Mouse (Mus musculus) cerebellum, postnatal 36 days (tissue): ENCODE data around the gene Tgfbr2.

Experiments used
- DNase-seq, 2 experiments: peaks; one replicate each; pipeline ENCODE4 v3.0.0; 2021 to 2022; ENCODE audit warnings: mixed read lengths in 2 of 2

Tgfbr2 gene

DNA sequence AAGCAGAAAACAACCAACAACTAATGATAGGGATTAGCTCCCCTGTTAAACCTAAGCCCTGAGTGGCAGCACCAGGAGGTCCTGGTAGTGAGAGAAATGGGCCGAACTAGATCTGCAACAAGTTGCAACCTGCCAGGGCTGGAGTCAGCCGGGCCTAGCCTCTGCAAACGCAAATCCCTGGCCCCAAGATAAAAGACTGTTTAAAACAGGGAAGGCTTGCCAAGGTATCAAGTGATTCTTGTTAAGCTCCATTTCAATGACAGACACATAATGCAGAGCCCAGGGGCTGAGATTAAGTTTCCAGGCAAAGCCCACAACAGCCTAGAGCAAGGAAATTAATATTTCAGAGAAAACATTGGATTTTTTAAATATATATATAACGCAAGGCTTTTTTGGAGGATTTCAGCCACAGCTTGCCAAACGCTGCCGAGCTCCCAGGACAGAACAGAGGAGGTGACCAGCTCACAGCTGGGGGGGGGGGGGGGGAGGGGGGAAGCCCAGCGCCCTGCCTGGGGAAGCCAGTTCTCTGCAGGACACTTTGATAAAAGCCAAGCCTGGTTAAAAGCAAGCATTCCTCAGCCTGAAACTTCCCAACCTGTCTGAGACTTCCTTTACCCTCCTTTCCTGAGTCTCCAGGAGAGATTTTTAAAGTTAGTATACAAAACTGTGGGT, 24.3 kb downstream of the Tgfbr2 start:
- DNase-seq: no peak

DNA sequence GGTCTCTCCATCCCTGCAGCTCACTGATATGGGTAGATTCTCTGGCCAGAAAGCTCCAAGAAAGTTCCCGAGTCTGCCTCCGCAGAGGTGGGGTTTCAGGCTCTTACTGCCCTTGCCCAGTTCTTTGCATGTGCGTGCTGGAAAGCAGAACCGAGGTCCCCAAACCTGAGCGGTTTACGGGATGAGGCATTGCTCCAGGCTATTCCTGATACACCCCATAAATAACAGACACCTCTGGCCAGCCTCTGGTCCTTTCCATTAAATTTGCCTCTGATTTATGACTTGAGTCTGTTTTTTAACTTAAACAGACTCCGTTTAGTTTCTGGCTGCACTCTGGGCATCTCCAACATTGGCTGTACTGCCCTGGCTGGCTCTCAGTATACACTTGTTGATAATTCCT, 26.4 kb downstream of the Tgfbr2 start:
- DNase-seq: no peak

DNA sequence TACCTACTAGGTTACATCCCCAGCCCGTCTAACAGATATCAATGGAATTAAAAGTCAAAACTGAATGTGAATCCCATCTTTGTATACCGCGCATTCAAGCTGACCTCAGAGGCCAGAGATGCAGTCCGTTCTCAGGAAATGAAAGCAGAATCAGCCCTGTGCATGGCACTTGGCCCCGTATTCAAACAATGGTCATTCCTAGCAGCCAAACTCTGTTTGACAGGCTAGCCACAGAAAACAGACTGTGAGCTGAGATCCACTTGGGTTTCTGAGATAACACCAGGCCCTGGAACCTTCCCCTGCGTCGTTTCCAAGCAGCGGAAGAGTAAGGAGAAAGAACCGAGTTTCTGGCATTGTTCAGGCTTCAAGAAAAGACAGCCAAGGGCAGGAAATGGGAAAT, 28.9 kb downstream of the Tgfbr2 start:
- DNase-seq: no peak

DNA sequence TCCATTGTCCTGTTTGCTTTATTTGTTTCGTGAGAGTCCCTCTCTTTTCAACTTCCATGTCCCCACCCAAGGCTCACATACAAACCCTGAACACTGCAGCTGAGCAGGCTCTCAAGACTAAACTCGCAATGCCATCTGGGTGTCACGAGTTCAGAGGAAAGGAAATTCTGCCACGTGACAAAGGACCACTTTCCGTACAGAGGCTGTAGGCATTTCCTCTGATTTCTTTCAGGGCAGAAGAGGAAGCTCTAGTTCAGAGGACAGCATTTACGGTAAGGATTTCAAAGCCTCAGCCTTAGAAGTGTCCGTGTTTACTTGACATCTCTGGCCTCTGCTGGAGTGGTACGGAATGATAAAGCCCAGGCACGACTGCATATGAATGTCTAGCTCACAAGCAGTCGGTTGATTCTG, 29.9 kb downstream of the Tgfbr2 start:
- no peak for DNase-seq

DNA sequence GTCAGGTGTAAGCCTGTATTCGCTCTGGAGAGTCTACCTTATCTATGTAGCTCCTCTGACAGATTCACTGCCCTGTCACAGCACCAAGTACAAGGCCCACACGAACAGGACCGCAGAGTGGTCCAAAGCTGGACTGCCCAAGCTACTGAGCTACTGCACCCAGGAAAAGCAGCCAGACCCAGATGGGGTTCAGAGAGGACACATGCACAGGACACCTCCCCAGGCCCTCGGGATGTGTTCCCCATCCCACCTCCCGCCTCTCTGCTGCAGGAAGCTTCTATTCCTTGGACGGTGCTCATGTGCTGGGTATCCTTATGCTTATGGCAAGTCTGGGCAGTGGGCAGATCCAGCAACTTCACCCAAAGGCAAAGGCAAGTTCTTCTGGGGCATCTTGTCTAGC, 34.7 kb downstream of the Tgfbr2 start:
- no peak for DNase-seq

DNA sequence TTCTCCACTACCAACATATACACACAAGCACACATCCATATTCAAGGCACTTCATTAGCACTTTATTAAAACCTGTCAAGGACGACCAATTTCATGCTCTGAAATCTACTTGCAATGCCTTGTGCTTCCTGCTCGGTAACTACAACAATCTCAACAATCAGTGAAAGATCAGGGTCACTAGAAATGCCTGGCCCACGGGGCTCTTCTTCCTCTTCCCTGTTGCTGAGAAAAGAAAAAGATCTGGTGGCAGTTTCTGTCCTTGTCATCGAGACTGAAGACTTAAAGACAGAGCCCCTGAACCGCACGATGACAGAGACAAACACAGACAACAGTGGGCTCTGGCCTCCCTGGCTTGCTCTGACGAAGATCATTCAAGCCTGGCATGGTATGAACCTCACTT, 35.6 kb downstream of the Tgfbr2 start:
- DNase-seq: no peak

DNA sequence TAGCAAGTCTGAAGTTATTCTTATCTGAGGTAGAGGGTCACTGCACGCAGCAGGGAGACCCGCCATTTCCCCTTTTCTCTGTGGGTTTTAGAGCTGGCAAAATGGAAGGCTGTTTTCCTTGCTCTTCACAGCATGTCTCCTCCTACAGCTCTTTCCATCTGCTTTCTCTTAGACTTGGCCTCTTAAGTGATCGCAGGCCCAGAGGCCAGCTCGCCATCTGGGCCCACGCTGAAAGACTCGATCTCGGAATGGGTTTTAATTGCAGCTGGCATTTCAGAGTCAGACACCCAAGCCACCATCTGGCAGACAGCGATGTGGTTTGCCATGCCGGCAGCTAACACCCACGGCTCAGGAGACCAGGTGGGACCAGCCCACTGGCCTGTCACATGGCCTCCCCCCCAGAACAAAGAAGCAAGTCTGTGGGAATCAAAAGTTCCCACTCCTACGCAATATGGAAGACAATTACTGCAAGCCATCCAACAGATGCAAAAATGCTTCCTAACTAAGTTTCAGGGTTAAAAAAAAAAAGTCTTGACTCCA, 36.5 kb downstream of the Tgfbr2 start:
- no peak for DNase-seq

DNA sequence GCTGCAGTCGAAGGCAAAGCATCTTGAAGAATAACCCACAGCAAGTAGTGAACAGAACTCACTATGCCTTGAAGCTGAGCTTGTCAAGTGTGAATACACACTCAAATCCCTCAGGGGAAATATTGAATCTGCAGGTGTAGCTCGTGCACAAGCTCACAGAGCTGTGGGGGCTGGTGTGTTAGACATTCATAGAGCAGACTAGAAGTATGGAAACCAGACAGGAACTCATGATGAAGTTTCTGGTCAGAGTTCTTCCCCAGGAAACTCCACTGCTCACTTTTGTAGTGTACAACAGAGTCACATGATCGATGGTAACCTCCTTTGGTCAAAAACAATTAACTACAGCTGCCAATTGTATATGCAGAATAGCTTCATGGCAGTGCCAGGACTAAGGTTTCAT, 37.5 kb downstream of the Tgfbr2 start:
- no peak for DNase-seq

DNA sequence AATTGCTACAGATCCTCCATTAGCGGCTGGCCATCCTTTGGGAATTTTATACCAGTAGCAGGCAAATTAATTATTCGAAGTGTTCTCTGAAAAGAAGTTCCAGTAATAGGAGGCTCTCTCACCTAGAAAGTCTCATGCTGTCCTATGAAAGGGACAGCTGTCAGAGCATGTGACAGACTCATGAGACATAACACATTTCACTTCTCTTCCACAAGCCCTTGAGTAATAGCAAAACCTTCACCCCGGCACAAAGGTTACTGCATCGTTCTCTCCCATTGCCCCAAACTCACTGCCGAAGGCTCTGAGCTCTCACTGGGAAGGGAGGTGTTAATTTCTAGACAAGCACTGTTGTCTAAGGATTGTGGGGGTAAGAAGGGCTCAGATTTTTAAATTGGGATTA, 38.3 kb downstream of the Tgfbr2 start:
- DNase-seq: no peak

DNA sequence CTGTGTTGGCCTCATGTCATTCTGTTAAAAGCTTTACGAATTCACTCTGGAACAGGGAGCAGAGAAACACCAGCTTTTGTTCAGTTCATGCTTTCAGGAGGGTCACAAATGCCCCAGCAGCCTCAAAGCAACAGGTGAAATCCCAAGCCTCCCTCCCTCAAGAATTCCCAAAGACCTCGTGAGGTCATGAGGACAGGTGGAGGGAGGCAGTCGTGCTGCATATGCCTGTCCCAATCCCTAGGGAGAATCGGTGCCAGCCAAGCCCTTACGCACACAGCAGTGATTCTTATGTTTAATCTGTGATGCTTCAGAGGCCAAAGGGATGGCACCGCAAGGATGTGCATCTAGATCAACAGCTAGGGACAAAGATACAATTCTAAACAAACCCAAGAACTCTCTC, 39.0 kb downstream of the Tgfbr2 start:
- no peak for DNase-seq

DNA sequence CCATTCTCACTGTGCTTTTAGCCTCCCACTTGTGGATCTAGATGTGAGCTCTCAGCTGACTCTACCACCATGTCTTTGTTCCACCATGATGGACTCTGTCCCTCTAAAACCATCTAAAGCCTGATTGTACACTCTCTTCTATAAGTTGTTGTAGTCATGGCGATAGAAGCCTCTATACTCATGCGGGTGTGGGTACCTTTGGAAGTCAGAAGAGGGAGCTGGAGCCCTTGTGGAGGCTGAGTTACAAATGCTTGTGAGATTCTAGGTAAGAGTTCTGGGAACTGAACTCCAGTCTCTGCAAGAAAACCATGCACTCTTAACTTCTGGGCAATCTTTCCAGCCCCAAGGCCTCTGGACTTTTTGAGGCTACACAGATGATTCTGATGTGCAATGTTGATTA, 40.7 kb downstream of the Tgfbr2 start:
- no peak for DNase-seq

DNA sequence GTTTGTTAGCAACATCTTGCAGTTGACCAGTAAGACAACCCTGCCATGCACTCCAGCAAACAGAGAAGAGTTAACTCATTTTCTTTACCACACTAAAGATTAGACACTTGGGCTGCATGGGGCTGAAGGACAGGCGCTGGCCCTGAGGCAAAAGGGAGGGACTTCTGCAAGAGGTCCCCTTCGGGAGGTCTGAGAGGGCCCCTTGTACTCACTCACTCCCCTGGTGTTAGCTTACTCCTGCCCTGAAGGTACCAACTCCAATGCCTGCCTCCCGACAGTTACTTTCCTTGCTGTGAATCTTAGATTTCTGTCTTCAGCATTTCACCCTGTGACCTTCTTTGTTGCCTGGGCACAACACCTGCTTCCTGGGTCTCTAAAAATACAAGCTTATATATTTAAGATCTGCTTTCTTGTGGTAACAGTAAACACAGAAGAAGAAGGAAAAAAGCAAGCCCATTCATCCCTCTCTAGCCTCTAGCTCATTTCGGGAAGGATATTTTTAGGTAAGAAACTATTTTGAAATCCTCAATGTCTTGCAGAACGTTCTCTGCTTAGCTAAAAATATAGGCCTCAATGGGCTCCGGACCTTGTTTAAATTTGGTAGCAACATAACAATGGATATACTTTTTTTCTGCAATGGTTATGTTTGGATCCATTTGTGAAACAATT, 41.7 kb downstream of the Tgfbr2 start:
- DNase-seq: no peak

DNA sequence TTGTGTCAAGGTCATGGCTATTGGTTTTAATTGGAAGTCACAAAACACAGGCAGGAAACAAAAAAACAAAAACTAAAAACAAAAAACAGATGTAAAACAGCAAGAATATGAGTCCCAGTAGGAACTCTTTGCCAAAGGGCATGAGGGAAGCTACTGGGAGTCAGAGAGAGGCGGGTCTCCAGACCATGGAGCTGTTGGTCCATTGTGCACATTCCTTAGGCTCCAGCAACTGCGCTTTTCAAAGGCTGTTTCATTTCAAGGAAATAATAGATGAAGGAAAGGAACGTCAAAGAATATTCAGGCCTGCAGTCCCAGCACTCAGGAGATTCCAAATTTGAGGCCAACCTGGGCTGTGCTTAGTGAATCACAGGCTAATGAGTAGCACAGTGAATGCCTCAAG, 46.3 kb downstream of the Tgfbr2 start:
- DNase-seq: no peak

DNA sequence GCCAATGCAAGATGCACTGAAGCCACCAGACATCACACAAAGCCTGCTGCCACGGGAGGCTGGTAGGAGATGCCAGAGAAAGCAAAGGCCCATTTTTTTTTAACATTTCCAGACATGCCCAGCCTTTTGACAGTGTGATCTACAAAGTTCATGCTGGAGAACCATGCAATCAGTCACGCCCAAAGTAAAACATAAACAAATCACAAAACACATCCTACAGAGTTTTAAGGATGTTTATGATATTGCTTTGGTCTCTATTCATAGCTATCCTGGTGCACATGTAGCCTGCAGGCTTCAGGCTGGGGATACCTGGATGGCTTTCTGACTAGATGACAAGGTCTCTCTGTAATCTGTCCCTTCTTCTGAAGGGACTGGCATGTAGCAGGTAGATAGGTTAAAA, 46.8 kb downstream of the Tgfbr2 start:
- DNase-seq: no peak

DNA sequence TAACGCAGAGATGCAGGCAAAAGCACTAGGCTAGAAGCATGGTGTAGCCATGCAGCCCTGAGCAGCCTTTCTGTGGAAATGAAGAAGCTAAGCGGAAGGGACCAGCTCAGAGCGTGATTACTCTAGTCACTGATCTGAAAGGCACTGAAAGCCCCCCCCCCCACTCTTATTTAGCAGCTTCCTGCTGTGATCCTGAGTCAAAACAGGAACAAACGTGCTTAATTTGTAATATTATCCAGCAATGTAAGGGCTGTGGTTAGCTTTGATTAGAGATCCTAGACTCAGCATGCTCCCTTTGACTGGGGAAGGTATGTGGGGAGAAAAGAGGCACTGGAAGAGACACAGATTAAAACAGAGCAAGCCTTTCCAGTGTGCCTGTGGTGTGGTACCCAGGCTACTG, 48.7 kb downstream of the Tgfbr2 start:
- DNase-seq: no peak

DNA sequence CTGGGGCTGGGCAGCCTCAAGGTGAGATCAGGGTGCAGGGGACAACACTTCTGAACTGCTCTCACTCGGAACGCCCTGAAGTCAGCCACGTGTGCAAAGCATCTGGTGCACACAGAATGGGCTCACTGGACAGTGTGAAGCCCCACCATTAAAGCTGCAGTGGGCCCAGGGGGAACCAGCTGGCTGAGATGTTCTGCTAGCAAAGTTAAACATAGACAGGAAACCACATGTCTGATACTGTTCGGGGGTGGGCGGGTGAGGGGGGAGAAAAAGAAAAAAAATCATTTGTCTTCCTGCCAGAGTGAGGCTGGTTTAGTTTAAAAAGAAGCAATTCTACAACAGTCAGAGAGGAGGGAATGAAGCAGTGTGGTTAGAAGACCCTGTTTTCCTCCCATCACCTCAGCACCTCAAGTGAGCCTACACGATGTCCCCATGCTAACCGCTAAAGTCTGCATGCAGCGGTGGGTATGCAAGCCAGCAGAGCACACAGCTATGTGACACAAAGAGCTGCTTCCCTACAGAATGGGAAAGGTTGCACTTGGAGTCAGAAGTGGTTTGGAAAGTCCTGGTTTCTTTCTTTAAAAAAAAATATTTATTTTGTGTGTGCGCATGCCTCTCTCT, 52.1 kb downstream of the Tgfbr2 start:
- DNase-seq: no peak

DNA sequence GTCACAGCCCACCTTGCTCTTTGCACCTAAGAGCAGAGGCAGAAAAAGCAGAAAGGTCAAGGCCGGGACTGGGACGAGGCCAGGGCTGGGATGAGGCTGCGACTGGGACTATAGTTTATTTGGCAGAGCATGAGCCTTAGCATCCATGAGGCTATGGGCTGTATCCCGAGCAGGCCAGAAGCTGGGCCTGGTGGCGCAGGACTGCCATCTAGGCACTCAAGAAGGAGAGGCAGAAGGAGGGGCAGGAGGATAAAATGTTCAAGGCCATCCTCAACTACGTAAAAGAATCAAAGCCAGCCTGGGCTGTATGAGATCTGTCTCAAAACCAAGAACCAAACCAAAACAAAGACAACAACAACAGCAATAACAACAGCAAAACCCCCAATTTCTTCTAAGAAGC, 52.6 kb downstream of the Tgfbr2 start:
- no peak for DNase-seq

DNA sequence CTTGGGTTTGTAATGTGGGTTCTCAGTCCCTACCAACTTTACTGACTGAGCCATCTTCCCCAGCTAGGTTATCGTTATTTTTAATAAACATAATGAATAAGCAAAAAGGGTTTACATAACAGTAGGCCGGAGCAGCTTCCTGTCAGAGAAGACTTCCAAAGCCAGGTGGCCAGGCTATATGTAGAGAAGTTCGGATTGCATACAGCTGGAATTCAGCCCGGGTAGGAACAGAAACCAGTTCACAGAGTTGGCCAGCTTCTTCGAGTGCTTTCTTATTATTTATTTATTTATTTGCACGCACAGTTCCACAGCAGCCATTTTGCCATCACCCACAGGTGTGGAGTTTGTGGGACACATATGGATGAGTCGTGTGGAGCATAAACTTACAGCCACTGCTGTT, 53.7 kb downstream of the Tgfbr2 start:
- DNase-seq: no peak

DNA sequence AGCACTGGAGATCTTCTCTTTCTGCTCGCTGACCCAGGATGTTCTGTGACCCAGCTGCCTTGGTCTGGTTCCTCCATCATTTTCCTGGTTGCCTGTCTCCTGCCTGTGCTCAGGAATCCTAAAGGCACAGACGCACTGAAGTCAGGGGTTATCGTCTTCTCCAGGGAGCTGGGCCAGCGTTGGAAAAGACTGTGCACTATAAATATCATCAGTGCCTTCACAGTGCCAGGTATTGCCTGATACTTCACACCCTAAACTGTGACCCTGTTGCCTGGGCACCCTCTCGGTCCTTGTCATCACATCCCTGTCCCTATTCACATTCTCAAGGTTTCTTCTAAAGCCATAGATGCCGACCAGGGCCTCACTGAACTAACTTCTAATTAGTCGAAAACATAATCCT, 55.2 kb downstream of the Tgfbr2 start:
- DNase-seq: no peak

DNA sequence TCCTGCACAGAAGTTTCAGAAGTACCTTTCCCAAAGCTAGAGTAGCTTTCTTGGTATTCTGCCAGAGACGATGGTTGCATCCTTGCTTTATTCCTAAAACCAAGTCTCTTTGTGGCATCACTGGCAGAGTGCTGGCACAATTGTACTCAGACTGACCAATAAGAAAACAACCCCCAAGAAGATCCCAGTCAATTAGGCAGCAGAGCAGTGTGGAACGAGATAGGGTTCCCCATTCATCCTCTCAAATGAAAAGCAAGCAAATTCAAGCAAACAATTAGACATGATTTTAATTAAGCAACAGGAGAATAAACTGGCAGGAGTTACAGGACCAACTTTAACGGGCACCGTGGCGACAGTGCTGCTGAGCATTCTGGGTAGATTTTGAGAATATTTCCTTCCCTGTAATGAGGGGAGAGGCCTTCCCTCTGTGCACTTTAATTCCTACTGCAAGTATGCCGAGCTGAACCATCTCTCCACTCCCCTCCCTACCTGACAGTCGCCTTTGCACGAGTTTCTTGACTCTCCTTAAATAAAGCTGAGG, 56.8 kb downstream of the Tgfbr2 start:
- no peak for DNase-seq

DNA sequence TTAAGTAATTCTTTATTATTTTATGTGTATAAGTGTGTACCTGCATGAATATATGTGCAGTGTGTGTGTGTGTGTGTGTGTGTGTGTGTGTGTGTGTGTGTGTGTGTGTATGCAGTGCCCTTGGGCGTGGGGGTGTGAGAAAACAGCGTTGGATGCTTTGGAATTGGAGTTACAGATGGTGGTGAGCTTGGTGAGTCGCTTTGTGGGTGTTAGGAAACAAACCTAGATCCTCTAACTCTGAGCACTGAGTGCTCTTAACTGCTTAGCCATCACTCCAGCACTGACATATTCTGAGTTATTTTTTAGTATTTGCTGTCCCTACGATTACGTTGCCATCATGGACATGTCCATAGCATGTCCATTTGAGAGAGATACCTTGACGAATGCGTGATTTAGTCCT, 59.3 kb downstream of the Tgfbr2 start:
- no peak for DNase-seq

DNA sequence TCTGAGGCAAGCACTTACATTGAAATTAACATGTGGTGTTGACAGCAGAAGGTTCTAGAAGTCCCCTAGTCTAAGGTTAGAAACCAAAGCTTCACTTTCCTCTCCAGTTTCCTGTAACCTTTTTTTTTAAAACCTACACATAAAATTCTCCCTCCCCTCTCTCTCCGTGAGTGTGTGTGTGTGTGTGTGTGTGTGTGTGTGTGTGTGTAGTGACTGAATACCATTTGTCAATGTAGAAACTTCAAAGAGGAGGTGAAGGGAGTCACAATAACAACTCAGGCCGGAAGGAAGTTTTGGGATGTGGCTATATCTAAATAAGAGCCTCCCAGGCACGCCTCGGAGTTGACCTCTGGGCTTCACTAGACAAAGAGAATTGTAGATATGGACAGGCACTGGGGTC, 60.8 kb downstream of the Tgfbr2 start:
- DNase-seq: no peak

DNA sequence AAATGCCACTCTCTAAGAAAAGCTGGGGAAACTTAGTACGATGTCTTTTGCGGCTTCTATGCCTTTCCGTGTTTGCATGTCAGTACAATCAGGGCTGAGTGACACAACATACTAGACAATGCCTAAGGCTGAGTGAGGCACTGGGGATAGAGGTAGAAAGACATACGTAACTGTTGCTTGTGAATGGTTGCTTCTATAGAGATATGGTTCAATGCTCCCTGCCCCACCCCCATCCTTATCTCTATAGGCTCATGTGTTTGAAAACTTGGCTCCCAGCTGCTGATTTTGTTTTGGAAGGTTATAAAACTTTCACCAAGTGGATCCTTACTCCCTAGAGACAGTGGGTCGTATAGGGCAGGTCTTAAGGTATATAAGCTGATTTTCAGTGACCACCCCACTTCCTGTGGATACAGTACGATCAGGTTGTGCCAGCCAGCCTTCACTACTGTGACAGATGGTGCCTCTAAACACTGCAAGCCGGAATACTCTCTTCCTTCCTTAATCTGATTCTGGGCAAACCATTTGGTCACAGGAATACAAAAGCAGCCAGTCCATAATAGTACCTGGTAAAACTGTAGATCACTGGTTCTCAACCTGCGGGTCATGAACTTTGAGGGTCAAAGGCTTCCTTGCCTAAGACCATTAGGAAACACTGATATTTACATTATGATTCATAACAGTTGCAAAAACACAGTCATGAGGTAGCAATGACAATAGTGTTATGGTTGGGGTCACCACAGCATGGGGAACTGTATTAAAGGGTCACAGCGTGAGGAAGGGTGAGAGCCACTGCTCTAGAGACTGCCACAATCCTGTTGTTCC, 63.8 kb downstream of the Tgfbr2 start:
- DNase-seq: no peak
